Mouse (Mus musculus) T-helper 1 cell (primary cell): Measurements from ENCODE around the gene Mrps5.

Experiments
- in situ Hi-C: fragments of 300-600 bp; cut with MboI, MseI; formaldehyde crosslinking; loops from one replicate; pipeline ENCODE4 v1.15.1; 2025; ENCODE audit warnings: high pct_unique_total_duplicates

Gene Mrps5

GRCm38 (mm10) chr2:127619311-127619710 lies 32.3 kb downstream of the Mrps5 start:
- in situ Hi-C loops = no loop called here

GRCm38 (mm10) chr2:127622065-127622464 lies 35.0 kb downstream of the Mrps5 start:
- in situ Hi-C loops = no loop called here

- in situ Hi-C loops = loop anchor here (5.0 kb wide), 1 partner anchor 1248 kb away; no protein-coding TSS in a partner anchor
Observed at GRCm38 (mm10) chr2:127624786-127625185, 37.8 kb downstream of the Mrps5 start.

- in situ Hi-C loops = loop anchor here (5.0 kb wide), 1 partner anchor 1247 kb away; no protein-coding TSS in a partner anchor
Observed at GRCm38 (mm10) chr2:127625659-127626058, 38.6 kb downstream of the Mrps5 start.

GRCm38 (mm10) chr2:127627354-127627753 lies 40.3 kb downstream of the Mrps5 start:
- in situ Hi-C loops = loop anchor here (5.0 kb wide), 1 partner anchor 1245 kb away; no protein-coding TSS in a partner anchor

GRCm38 (mm10) chr2:127627990-127628570 lies 41.1 kb downstream of the Mrps5 start:
- in situ Hi-C loops = loop anchor here (5.0 kb wide), 1 partner anchor 1244 kb away; no protein-coding TSS in a partner anchor

GRCm38 (mm10) chr2:127632601-127633000 lies 45.6 kb downstream of the Mrps5 start:
- in situ Hi-C loops = no loop called here

GRCm38 (mm10) chr2:127635581-127635980 lies 48.6 kb downstream of the Mrps5 start:
- in situ Hi-C loops = no loop called here

GRCm38 (mm10) chr2:127638973-127639372 lies 52.0 kb downstream of the Mrps5 start:
- in situ Hi-C loops = no loop called here

- in situ Hi-C loops = no loop called here
Observed at GRCm38 (mm10) chr2:127643728-127644704, 57.0 kb downstream of the Mrps5 start.

GRCm38 (mm10) chr2:127646875-127647274 lies 59.9 kb downstream of the Mrps5 start:
- in situ Hi-C loops = no loop called here

GRCm38 (mm10) chr2:127648145-127648544 lies 61.1 kb downstream of the Mrps5 start:
- in situ Hi-C loops = no loop called here

- in situ Hi-C loops = loop anchor here (10.0 kb wide), 1 partner anchor 1625 kb away; no protein-coding TSS in a partner anchor
Observed at GRCm38 (mm10) chr2:127649921-127650320, 62.9 kb downstream of the Mrps5 start.

- in situ Hi-C loops = loop anchor here (10.0 kb wide), 1 partner anchor 1627 kb away; no protein-coding TSS in a partner anchor
Observed at GRCm38 (mm10) chr2:127651601-127652000, 64.6 kb downstream of the Mrps5 start.

- in situ Hi-C loops = loop anchor here (10.0 kb wide), 1 partner anchor 1628 kb away; no protein-coding TSS in a partner anchor
Observed at GRCm38 (mm10) chr2:127652335-127652734, 65.3 kb downstream of the Mrps5 start.

- in situ Hi-C loops = loop anchor here (10.0 kb wide), 1 partner anchor 1628 kb away; no protein-coding TSS in a partner anchor
Observed at GRCm38 (mm10) chr2:127652805-127653204, 65.8 kb downstream of the Mrps5 start.

- in situ Hi-C loops = loop anchor here (10.0 kb wide), 1 partner anchor 1630 kb away; no protein-coding TSS in a partner anchor
Observed at GRCm38 (mm10) chr2:127654786-127655185, 67.8 kb downstream of the Mrps5 start.

GRCm38 (mm10) chr2:127655419-127655818 lies 68.4 kb downstream of the Mrps5 start:
- in situ Hi-C loops = loop anchor here (10.0 kb wide), 1 partner anchor 1631 kb away; no protein-coding TSS in a partner anchor

- in situ Hi-C loops = loop anchor here (10.0 kb wide), 1 partner anchor 1631 kb away; no protein-coding TSS in a partner anchor
Observed at GRCm38 (mm10) chr2:127656086-127656720, 69.2 kb downstream of the Mrps5 start, which contains the start of gene Mal. Gene Mal (minus strand): TSS chr2:127656695.
